Mouse (Mus musculus) midbrain, postnatal 0 days (tissue): ENCODE measurements around the gene Uso1. TPM values are rescaled to one million over a fixed set of nuclear protein-coding genes. Genes with fewer than 3 reads are reported as not detected.

ENCODE experiments used
- ATAC-seq: fragments of 200-750 bp; cut with Nextera tagmentation; 2 replicates; pipeline ENCODE4 v1.8.0; 2017; ENCODE audit warnings: moderate number of reproducible peaks, mild to moderate bottlenecking, moderate TSS enrichment, moderate library complexity; ENCODE audit not compliant: low FRiP score
- DNase-seq: peaks from one replicate; pipeline ENCODE4 v3.0.0-alpha.2; 2015; ENCODE audit warnings: low spot score
- H3K27ac ChIP-seq: fragments of 300-500 bp; sonication (generic); 2 replicates; pipeline ENCODE4 v1.5.1; 2014; ENCODE audit warnings: low read depth, mild to moderate bottlenecking, low read length, mixed read lengths
- H3K27me3 ChIP-seq: fragments of 300-500 bp; sonication (generic); 2 replicates; pipeline ENCODE4 v1.6.1; 2014; ENCODE audit warnings: low read length, control low read depth, mixed read lengths; ENCODE audit not compliant: insufficient read depth
- H3K36me3 ChIP-seq: fragments of 300-500 bp; sonication (generic); 2 replicates; pipeline ENCODE4 v1.6.1; 2014; ENCODE audit warnings: low read length, control low read depth, mixed read lengths; ENCODE audit not compliant: insufficient read depth
- H3K4me1 ChIP-seq: fragments of 300-500 bp; sonication (generic); 2 replicates; pipeline ENCODE4 v1.6.1; 2014; ENCODE audit warnings: mild to moderate bottlenecking, control low read depth, antibody characterized with exemption, low read length, mixed read lengths; ENCODE audit not compliant: insufficient read depth
- H3K4me2 ChIP-seq: fragments of 300-500 bp; sonication (generic); 2 replicates; pipeline ENCODE4 v1.6.1; 2014; ENCODE audit warnings: low read depth, mild to moderate bottlenecking, low read length, mixed read lengths; ENCODE audit not compliant: poor library complexity, severe bottlenecking
- H3K4me3 ChIP-seq: fragments of 300-500 bp; sonication (generic); 2 replicates; pipeline ENCODE4 v1.5.1; 2014; ENCODE audit warnings: low read depth, mild to moderate bottlenecking, low read length, moderate library complexity
- H3K9ac ChIP-seq: fragments of 300-500 bp; sonication (generic); replicated peaks from 2 replicates; pipeline ENCODE4 v1.6.1; 2014; ENCODE audit warnings: mild to moderate bottlenecking, low read length, moderate library complexity, mixed read lengths; ENCODE audit not compliant: poor library complexity, severe bottlenecking
- H3K9me3 ChIP-seq: fragments of 300-500 bp; sonication (generic); 2 replicates; pipeline ENCODE4 v1.6.1; 2016; ENCODE audit warnings: low read length, control low read depth
- CTCF ChIP-seq: IDR thresholded peaks from 2 replicates; pipeline ENCODE4 v1.5.1; 2016; ENCODE audit warnings: antibody characterized with exemption, mild to moderate bottlenecking
- WGBS: fragments of 180-500 bp; shearing (Covaris S2); extraction: QIAGEN DNeasy Blood & Tissue Kit; methylation state at CpG from one replicate; pipeline ENCODE4 v1.1.7; 2014; 5-methylcytosine and 5-hydroxymethylcytosine counted together
- polyA plus RNA-seq: library from polyadenylated mRNA; unstranded; fragments of >200 nt; fragmentation: Nextera tagmentation; extraction: Ambion mirVana; gene quantifications from 2 replicates; pipeline ENCODE4 v1.2.1, GENCODE M21; 2015
- total RNA-seq: library from RNA; depleted of rRNA; stranded (reverse); fragments of >200 nt; gene quantifications from 2 replicates; pipeline ENCODE4 v1.2.3, GENCODE M21; 2014

Gene Uso1
- total and polyA plus RNA-seq, 2 experiments from 2014 or later = 22.4 to 27.0 TPM

- Histone ChIP-seq H3K4me1 (peaks cover 7% of the 10 kb centered on the region; the same call in 1 of the 2 replicates), H3K9ac (no peak overlapping the region), H3K36me3 (no peaks in the 10 kb centered on the region), H3K4me3 (no peak overlapping the region), H3K27me3 (no peaks in the 10 kb centered on the region), H3K27ac (no peak overlapping the region), H3K4me2 (no peak overlapping the region), H3K9me3 (no peaks in the 10 kb centered on the region)
- ATAC-seq = no peak
- TF ChIP-seq CTCF = no peak
- WGBS = 94% methylated on average over 5 of the region's 5 CpGs
- no peak for DNase-seq
These were observed 26.9 kb upstream of the Uso1 start for GRCm38 (mm10) chr5:92110818-92111355.

DNA sequence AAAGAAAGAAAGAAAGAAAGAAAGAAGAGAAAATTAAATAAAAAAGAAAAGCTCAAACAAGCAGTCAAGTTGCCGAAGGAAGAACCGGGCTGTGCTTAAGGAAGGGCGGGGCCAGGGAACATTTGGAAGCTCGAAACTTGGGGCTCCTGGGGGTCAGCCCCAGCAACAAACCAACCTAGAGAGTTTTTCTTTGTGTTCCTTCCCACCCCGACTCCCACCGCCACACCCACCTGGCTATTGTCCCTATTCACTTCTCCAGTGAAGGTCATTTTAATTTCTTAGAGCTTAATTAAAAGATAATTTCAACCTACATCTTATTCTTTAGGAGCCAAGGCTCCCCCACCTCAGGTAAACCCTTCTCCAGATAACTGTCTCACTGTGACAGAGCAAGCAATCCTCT is 25.6 kb upstream of the Uso1 start:
- H3K4me3 ChIP-seq = no peak overlapping the region
- WGBS = 6% methylated on average over 6 of the region's 6 CpGs
- H3K27me3 ChIP-seq = no peaks in the 10 kb centered on the region
- peak overlapping the region; percentile 16; the same call in 1 of the 2 replicates for H3K4me2 ChIP-seq
- H3K36me3 ChIP-seq = no peaks in the 10 kb centered on the region
- H3K4me1 ChIP-seq = peaks cover 7% of the 10 kb centered on the region; the same call in 1 of the 2 replicates
- H3K9me3 ChIP-seq = no peaks in the 10 kb centered on the region
- no peak for ATAC-seq
- DNase-seq = no peak
- no peak for TF ChIP-seq CTCF
- H3K9ac ChIP-seq = no peak overlapping the region
- H3K27ac ChIP-seq = no peak overlapping the region

DNA sequence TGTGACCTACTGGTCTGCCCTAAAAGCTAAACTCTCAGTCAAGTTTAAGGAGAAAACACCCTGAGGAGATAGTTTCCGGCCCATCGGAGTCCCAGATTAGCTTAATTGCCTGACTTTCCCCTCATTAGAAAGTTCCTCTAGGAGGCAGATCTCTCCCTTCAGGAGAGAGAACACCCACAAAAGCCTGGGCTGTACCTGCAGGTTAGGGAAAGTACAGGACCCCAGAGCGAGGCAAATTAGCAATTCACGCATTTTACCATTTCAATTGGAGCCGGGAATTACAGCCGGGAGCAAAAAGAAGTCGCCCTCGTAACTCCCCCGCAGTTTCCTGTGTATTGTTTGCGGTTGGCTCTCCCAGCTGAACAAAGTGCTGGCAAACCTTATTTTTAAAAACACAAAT is 25.2 kb upstream of the Uso1 start:
- Histone ChIP-seq H3K4me1 (peaks cover 7% of the 10 kb centered on the region; the same call in 1 of the 2 replicates), H3K9ac (no peak overlapping the region), H3K9me3 (no peaks in the 10 kb centered on the region), H3K36me3 (no peaks in the 10 kb centered on the region), H3K4me3 (no peak overlapping the region), H3K4me2 (peak overlapping the region; percentile 33), H3K27me3 (no peaks in the 10 kb centered on the region), H3K27ac (no peak overlapping the region)
- TF ChIP-seq CTCF = no peak
- ATAC-seq (no peak), DNase-seq (no peak)
- under 1% methylated on average over 10 of the region's 10 CpGs for whole genome bisulfite sequencing

DNA sequence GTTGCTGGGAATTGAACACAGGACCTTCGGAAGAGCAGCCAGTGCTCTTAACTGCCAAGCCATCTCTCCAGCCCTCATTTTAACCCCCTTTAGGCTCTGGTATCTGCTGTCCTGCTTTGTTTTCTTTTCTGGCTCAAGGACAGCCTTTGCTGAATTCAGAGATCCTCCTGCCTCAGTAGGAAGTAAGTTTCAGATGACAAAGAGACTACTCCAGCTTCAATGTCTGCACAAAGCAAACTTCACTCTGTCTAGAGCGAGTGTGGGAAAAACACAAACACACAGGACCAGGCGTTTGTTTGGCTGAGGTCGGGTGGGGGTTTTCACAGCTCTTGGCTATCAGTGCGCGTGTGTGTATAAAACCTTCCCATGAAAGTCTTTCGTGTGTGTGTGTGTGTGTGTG is 24.3 kb upstream of the Uso1 start:
- ATAC-seq = no peak
- H3K9ac ChIP-seq = no peak overlapping the region
- no peak overlapping the region for H3K4me2 ChIP-seq
- H3K27ac ChIP-seq = no peak overlapping the region
- 87% methylated on average over 7 of the region's 7 CpGs for WGBS
- TF ChIP-seq CTCF = no peak
- no peaks in the 10 kb centered on the region for H3K27me3 ChIP-seq
- H3K9me3 ChIP-seq = no peaks in the 10 kb centered on the region
- no peaks in the 10 kb centered on the region for H3K36me3 ChIP-seq
- no peak for DNase-seq
- H3K4me3 ChIP-seq = no peak overlapping the region
- H3K4me1 ChIP-seq = peaks cover 7% of the 10 kb centered on the region; the same call in 1 of the 2 replicates

GRCm38 (mm10) chr5:92114223-92114622 is 23.5 kb upstream of the Uso1 start:
- Histone ChIP-seq H3K4me1 (peaks cover 7% of the 10 kb centered on the region; the same call in 1 of the 2 replicates), H3K4me3 (no peak overlapping the region), H3K36me3 (no peaks in the 10 kb centered on the region), H3K9ac (no peak overlapping the region), H3K9me3 (no peaks in the 10 kb centered on the region), H3K27ac (no peak overlapping the region), H3K4me2 (no peak overlapping the region), H3K27me3 (no peaks in the 10 kb centered on the region)
- TF ChIP-seq CTCF = no peak
- 93% methylated on average over 6 of the region's 6 CpGs for WGBS
- no peak for DNase-seq
- ATAC-seq = 0 out of 2 replicates have a peak, but pooled peaks have one; percentile 20

GRCm38 (mm10) chr5:92114939-92115338 is 22.8 kb upstream of the Uso1 start:
- ATAC-seq = no peak
- no peak for DNase-seq
- no peaks in the 10 kb centered on the region for H3K27me3 ChIP-seq
- no peak overlapping the region for H3K4me2 ChIP-seq
- H3K9ac ChIP-seq = no peak overlapping the region
- TF ChIP-seq CTCF = no peak
- H3K4me1 ChIP-seq = peaks cover 7% of the 10 kb centered on the region; the same call in 1 of the 2 replicates
- H3K4me3 ChIP-seq = no peak overlapping the region
- no peaks in the 10 kb centered on the region for H3K9me3 ChIP-seq
- 95% methylated on average over 2 of the region's 2 CpGs for WGBS
- H3K27ac ChIP-seq = no peak overlapping the region
- no peaks in the 10 kb centered on the region for H3K36me3 ChIP-seq
